Comparison of ENCODE assay signal across 8 mouse cellular contexts in genomic region chr5:128601036-128602019, GRCm38 (mm10). TPM values are rescaled to one million over a fixed set of nuclear protein-coding genes. Genes with fewer than 3 reads are reported as not detected.
DNase-seq lines count a peak whose midpoint lies in the region; ATAC-seq lines count a peak whose summit lies in the region.

No protein-coding gene starts in this region.

- peak overlapping the region; percentile 80 for H3K4me3 ChIP-seq in hindbrain, embryonic 11.5 days (ENCODE audit: low read depth, low read length)
- H3K4me3 ChIP-seq in liver, embryonic 15.5 days (replicated peaks): peak overlapping the region; percentile 47

- no peaks in the 10 kb centered on the region for H3K36me3 ChIP-seq in hindbrain, embryonic 11.5 days (ENCODE audit: control insufficient read depth, insufficient read depth, low read length)
- H3K36me3 ChIP-seq in liver, embryonic 15.5 days (replicated peaks): no peaks in the 10 kb centered on the region

- peak; percentile 29 to 38 for DNase-seq in cerebellum, postnatal 14 days
- no peak for DNase-seq in cerebellum, postnatal 36 days
- DNase-seq in retina, postnatal 1 day: peak; percentile 31
- DNase-seq in retina, embryonic 14.5 days (ENCODE audit: low spot score): no peak
- peak; percentile 68 for DNase-seq in hindbrain, embryonic 11.5 days (ENCODE audit: low spot score)
- peak; percentile 61 for DNase-seq in thymus, postnatal 14 days
- DNase-seq in yolk sac, embryonic 10.5 days (ENCODE audit: low spot score): no peak

- peak; percentile 23 for ATAC-seq in hindbrain, embryonic 11.5 days (ENCODE audit: low FRiP score)
- no peak for ATAC-seq in liver, embryonic 15.5 days (ENCODE audit: insufficient read depth)

- peaks cover 15% of the 10 kb centered on the region for H3K4me1 ChIP-seq in hindbrain, embryonic 11.5 days (replicated peaks; ENCODE audit: control insufficient read depth, insufficient read depth, low read length)
- peaks cover 7% of the 10 kb centered on the region for H3K4me1 ChIP-seq in liver, embryonic 15.5 days (replicated peaks)

- peak overlapping the region; percentile 84 for H3K9ac ChIP-seq in hindbrain, embryonic 11.5 days (ENCODE audit: low read depth, low read length)
- H3K9ac ChIP-seq in liver, embryonic 15.5 days: no peak overlapping the region

- H3K27me3 ChIP-seq in hindbrain, embryonic 11.5 days (ENCODE audit: control insufficient read depth, insufficient read depth, low read length): peaks cover 3% of the 10 kb centered on the region; the same call in 1 of the 2 replicates
- peaks cover 86% of the 10 kb centered on the region for H3K27me3 ChIP-seq in liver, embryonic 15.5 days

- peak overlapping the region; percentile 98 for H3K27ac ChIP-seq in hindbrain, embryonic 11.5 days (ENCODE audit: low read depth, low read length)
- no peak overlapping the region for H3K27ac ChIP-seq in liver, embryonic 15.5 days (replicated peaks)

- under 1% methylated on average over 79 of the region's 87 CpGs for WGBS in hindbrain, embryonic 11.5 days
- WGBS in liver, embryonic 15.5 days (ENCODE audit: insufficient replicate concordance): 1% methylated on average over 87 of the region's 87 CpGs

- no peaks in the 10 kb centered on the region for H3K9me3 ChIP-seq in hindbrain, embryonic 11.5 days (ENCODE audit: control insufficient read depth, low read length)
- H3K9me3 ChIP-seq in liver, embryonic 15.5 days (replicated peaks): no peaks in the 10 kb centered on the region

- H3K4me2 ChIP-seq in hindbrain, embryonic 11.5 days (replicated peaks; ENCODE audit: low read depth, low read length): peak overlapping the region; percentile 87
- peak overlapping the region; percentile 65 for H3K4me2 ChIP-seq in liver, embryonic 15.5 days

RNA-seq across cellular contexts. Expression of gene Fzd10, which starts 0.7 kb away (rescaled TPM):
- 17.8 and 19.3 TPM in 2 replicates for polyA plus RNA-seq in hindbrain, embryonic 11.5 days (2014; fragmentation: Nextera tagmentation; extraction: Ambion mirVana)
- polyA plus RNA-seq in liver, embryonic 15.5 days (2015; fragmentation: Nextera tagmentation; extraction: Ambion mirVana): not detected in 2 replicates

Comparison
In these comparisons a context has a peak if more than half of its experiments do, and no peak if none do; other contexts are left out.
1. DNase-seq: peak in cerebellum, postnatal 14 days (2 of 2), retina, postnatal 1 day (single experiment), hindbrain, embryonic 11.5 days (single experiment) and thymus, postnatal 14 days (single experiment); none in cerebellum, postnatal 36 days (0 of 2), retina, embryonic 14.5 days (single experiment) and yolk sac, embryonic 10.5 days (single experiment).
2. RNA of gene Fzd10, which starts 0.7 kb away (polyA plus RNA-seq): 17.8 to 19.3 TPM in hindbrain, embryonic 11.5 days; not detected in liver, embryonic 15.5 days; every median in the first group is over 10 times any median in the second.